ENCODE assay signal across 22 mouse cellular contexts in genomic region chr1:20136205-20136604, GRCm38 (mm10).
"Had no signal": no experiment of that assay in that cellular context is flagged by ENCODE, and none has a peak within 500 bp of the region (broad histone marks: within the 10 kb centered on the region; RNA-seq: fewer than 3 reads in every experiment).

No protein-coding gene starts in this region.

- DNase-seq: liver, embryonic 13.5 days; liver, postnatal 0 days; lung, adult 2 months; lung, postnatal 14 days; lung, postnatal 36 days; midbrain, embryonic 14.5 days; retina, postnatal 1 day; right cerebral cortex, adult 18-20 months; right cerebral cortex, postnatal 25 days; right cerebral cortex, postnatal 4 days; spleen, adult 18-20 months; thymus, adult 18-20 months; thymus, postnatal 14 days; thymus, postnatal 36 days had no signal

- ATAC-seq: liver, postnatal 0 days; lung, postnatal 0 days; midbrain, embryonic 16.5 days had no signal

- H3K9ac ChIP-seq: liver, embryonic 13.5 days; liver, embryonic 15.5 days; liver, postnatal 0 days; lung, embryonic 15.5 days; midbrain, embryonic 12.5 days; neural tube, embryonic 13.5 days had no signal

- H3K27ac ChIP-seq: liver, embryonic 13.5 days; liver, embryonic 15.5 days; lung, embryonic 15.5 days; macrophage; midbrain, embryonic 12.5 days; neural tube, embryonic 13.5 days had no signal

- H3K4me1 ChIP-seq: liver, embryonic 13.5 days; liver, embryonic 15.5 days; lung, embryonic 15.5 days; megakaryocyte, embryonic 14.5 days; midbrain, embryonic 12.5 days had no signal

- H3K4me2 ChIP-seq: liver, embryonic 13.5 days; liver, embryonic 15.5 days; lung, embryonic 15.5 days; midbrain, embryonic 12.5 days; neural tube, embryonic 13.5 days had no signal

- H3K36me3 ChIP-seq: liver, embryonic 13.5 days; liver, embryonic 15.5 days; lung, embryonic 15.5 days; midbrain, embryonic 12.5 days; neural tube, embryonic 13.5 days had no signal

- H3K4me3 ChIP-seq: liver, embryonic 13.5 days; liver, embryonic 15.5 days; lung, embryonic 15.5 days; megakaryocyte, embryonic 14.5 days; midbrain, embryonic 12.5 days; neural tube, embryonic 13.5 days had no signal

- H3K27me3 ChIP-seq: liver, embryonic 13.5 days; liver, embryonic 15.5 days; lung, embryonic 15.5 days; megakaryocyte, embryonic 14.5 days; neural tube, embryonic 13.5 days had no signal

- H3K9me3 ChIP-seq: liver, embryonic 13.5 days; liver, embryonic 15.5 days; lung, embryonic 15.5 days; megakaryocyte, embryonic 14.5 days; midbrain, embryonic 12.5 days; neural tube, embryonic 13.5 days had no signal
